Mouse (Mus musculus) gastrocnemius, postnatal 25 days (tissue): ENCODE results near the gene Cyp4f37. TPM values are rescaled to one million over a fixed set of nuclear protein-coding genes. Genes with fewer than 3 reads are reported as not detected.
"Not testable (repeated sequence)": the region's sequence is repeated elsewhere in the genome, so short reads cannot be mapped to it uniquely, and the experiment has no call there.

Source experiments
- DNase-seq: peaks from one replicate; pipeline ENCODE4 v3.0.0; 2022
- long read RNA-seq, 2 experiments: library from polyadenylated mRNA; stranded (forward); transcript quantifications; one replicate each; pipeline ENCODE4 v2.0.0; 2021
- total RNA-seq, 2 experiments: library from RNA; stranded (reverse); gene quantifications; 1 replicate in 1 of 2; 2 replicates in 1 of 2; pipeline ENCODE4 v1.2.3; 2021

The Cyp4f37 gene
- total RNA-seq, result not detected
- long read RNA-seq, experiment 1, result 0 reads
- long read RNA-seq, experiment 2, result 0 reads

GRCm38 (mm10) chr17:32621018-32621417, at the start of gene Cyp4f37:
Cyp4f37 (plus strand) TSS chr17:32621309.
- not testable (repeated sequence) for DNase-seq

- DNase-seq, result not testable (repeated sequence)
Observed at GRCm38 (mm10) chr17:32573286-32573685, 47.8 kb upstream of the Cyp4f37 start.

GRCm38 (mm10) chr17:32577496-32578186, 43.5 kb upstream of the Cyp4f37 start:
- DNase-seq, result no peak

- DNase-seq, result no peak
Observed at GRCm38 (mm10) chr17:32596494-32596893, 24.6 kb upstream of the Cyp4f37 start.

GRCm38 (mm10) chr17:32608055-32608454, 13.1 kb upstream of the Cyp4f37 start:
- DNase-seq, result no peak

- DNase-seq, result not testable (repeated sequence)
Observed at GRCm38 (mm10) chr17:32610231-32610630, 10.9 kb upstream of the Cyp4f37 start.

- no peak for DNase-seq
Observed at GRCm38 (mm10) chr17:32610896-32611295, 10.2 kb upstream of the Cyp4f37 start.

- DNase-seq, result no peak
Observed at GRCm38 (mm10) chr17:32612417-32612816, 8.7 kb upstream of the Cyp4f37 start.

GRCm38 (mm10) chr17:32617252-32617651, 3.9 kb upstream of the Cyp4f37 start:
- no peak for DNase-seq

GRCm38 (mm10) chr17:32629726-32630125, 8.6 kb downstream of the Cyp4f37 start:
- not testable (repeated sequence) for DNase-seq

- no peak for DNase-seq
Observed at GRCm38 (mm10) chr17:32631936-32632335, 10.8 kb downstream of the Cyp4f37 start.

GRCm38 (mm10) chr17:32634242-32634971, 13.3 kb downstream of the Cyp4f37 start:
- DNase-seq, result not testable (repeated sequence)

GRCm38 (mm10) chr17:32634972-32635314, 13.8 kb downstream of the Cyp4f37 start:
- peak; percentile 42 for DNase-seq

- DNase-seq, result no peak
Observed at GRCm38 (mm10) chr17:32636341-32636740, 15.2 kb downstream of the Cyp4f37 start.

- no peak for DNase-seq
Observed at GRCm38 (mm10) chr17:32637151-32637550, 16.0 kb downstream of the Cyp4f37 start.

GRCm38 (mm10) chr17:32646631-32647030, 25.5 kb downstream of the Cyp4f37 start:
- no peak for DNase-seq

- no peak for DNase-seq
Observed at GRCm38 (mm10) chr17:32653860-32654259, 32.8 kb downstream of the Cyp4f37 start.

- DNase-seq, result no peak
Observed at GRCm38 (mm10) chr17:32657041-32657440, 35.9 kb downstream of the Cyp4f37 start.

GRCm38 (mm10) chr17:32658246-32658645, 37.1 kb downstream of the Cyp4f37 start:
- no peak for DNase-seq

- no peak for DNase-seq
Observed at GRCm38 (mm10) chr17:32658712-32659111, 37.6 kb downstream of the Cyp4f37 start, which contains the start of gene Cyp4f40. Cyp4f40 (plus strand) TSS chr17:32658900.

GRCm38 (mm10) chr17:32673976-32674375, 52.9 kb downstream of the Cyp4f37 start:
- no peak for DNase-seq

GRCm38 (mm10) chr17:32676040-32676635, 55.0 kb downstream of the Cyp4f37 start:
- no peak for DNase-seq

- no peak for DNase-seq
Observed at GRCm38 (mm10) chr17:32680404-32680803, 59.3 kb downstream of the Cyp4f37 start.
